Mouse (Mus musculus) kidney, embryonic 14.5 days (tissue): ENCODE data around the gene Sod3. TPM values are rescaled to one million over a fixed set of nuclear protein-coding genes. Genes with fewer than 3 reads are reported as not detected.

ENCODE experiments used
- polyA plus RNA-seq: library from polyadenylated mRNA; unstranded; fragments of >200 nt; fragmentation: Nextera tagmentation; extraction: Ambion mirVana; gene quantifications from 2 replicates; pipeline ENCODE4 v1.2.1, GENCODE M21; 2014

The Sod3 gene
- polyA plus RNA-seq, 1 experiment from 2014 or later: 4.5 TPM

Other genes starting within 250 kb of the Sod3 start
- gene Dhx15, start 173.3 kb upstream of the Sod3 start, polyA plus RNA-seq: 112 and 124 TPM in 2 replicates
- gene Ccdc149, start 107.7 kb downstream of the Sod3 start, polyA plus RNA-seq: 1.8 and 2.1 TPM in 2 replicates
- 3.5 and 3.9 TPM in 2 replicates for gene Lgi2, start 202.7 kb downstream of the Sod3 start, polyA plus RNA-seq